Mouse (Mus musculus) bone marrow, adult 2 months (tissue): ENCODE results near the gene Bank1.

ENCODE experiments used
- CTCF ChIP-seq: fragments of 200-500 bp; IDR thresholded peaks from 2 replicates; pipeline ENCODE4 v1.5.1; 2011; ENCODE audit warnings: low read length, control low read depth; ENCODE audit not compliant: control insufficient read depth, insufficient read depth
- POLR2A ChIP-seq: fragments of 200-500 bp; IDR thresholded peaks from 2 replicates; pipeline ENCODE4 v1.6.1; 2011; ENCODE audit warnings: low read depth, mild to moderate bottlenecking, control low read depth, low read length, borderline replicate concordance; ENCODE audit not compliant: control insufficient read depth

DNA sequence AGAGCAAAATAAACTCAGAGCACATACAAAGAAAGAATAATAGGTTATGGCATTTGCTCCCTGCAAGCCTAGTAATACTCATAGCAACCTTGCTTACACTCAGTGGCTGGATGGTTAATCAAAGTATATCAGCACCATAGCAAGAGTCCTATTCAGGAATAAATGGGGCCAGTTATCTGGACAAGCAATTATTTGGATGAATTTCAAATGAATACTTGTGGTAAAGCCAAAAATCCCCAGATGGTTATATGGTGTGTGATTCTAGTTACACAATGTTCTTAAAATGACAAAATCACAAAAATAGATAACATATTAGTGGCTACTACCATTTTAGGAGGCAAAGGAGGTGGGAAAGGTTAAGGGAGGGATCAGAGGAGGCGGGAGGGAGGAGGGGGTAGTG is 22.7 kb upstream of the Bank1 start:
- no peak for TF ChIP-seq POLR2A
- no peak for TF ChIP-seq CTCF
